Mouse (Mus musculus) neutrophil, adult 5-6 weeks (primary cell): ENCODE data around the gene Pidd1. TPM values are rescaled to one million over a fixed set of nuclear protein-coding genes. Genes with fewer than 3 reads are reported as not detected.

Experiments used
- ATAC-seq: fragments of 151-379, 151-347 bp; 2 replicates; pipeline ENCODE4 v1.8.0; 2017; ENCODE audit warnings: mild to moderate bottlenecking, moderate TSS enrichment; ENCODE audit not compliant: insufficient number of reproducible peaks, poor library complexity, low FRiP score, severe bottlenecking; ENCODE audit errors: extremely low read depth
- total RNA-seq: library from RNA; stranded (forward); fragments of 200-1000 nt; gene quantifications from 2 replicates; pipeline ENCODE4 v1.2.3, GENCODE M21; 2017

Gene Pidd1
- total RNA-seq, 1 experiment from 2014 or later: 6.5 TPM

DNA sequence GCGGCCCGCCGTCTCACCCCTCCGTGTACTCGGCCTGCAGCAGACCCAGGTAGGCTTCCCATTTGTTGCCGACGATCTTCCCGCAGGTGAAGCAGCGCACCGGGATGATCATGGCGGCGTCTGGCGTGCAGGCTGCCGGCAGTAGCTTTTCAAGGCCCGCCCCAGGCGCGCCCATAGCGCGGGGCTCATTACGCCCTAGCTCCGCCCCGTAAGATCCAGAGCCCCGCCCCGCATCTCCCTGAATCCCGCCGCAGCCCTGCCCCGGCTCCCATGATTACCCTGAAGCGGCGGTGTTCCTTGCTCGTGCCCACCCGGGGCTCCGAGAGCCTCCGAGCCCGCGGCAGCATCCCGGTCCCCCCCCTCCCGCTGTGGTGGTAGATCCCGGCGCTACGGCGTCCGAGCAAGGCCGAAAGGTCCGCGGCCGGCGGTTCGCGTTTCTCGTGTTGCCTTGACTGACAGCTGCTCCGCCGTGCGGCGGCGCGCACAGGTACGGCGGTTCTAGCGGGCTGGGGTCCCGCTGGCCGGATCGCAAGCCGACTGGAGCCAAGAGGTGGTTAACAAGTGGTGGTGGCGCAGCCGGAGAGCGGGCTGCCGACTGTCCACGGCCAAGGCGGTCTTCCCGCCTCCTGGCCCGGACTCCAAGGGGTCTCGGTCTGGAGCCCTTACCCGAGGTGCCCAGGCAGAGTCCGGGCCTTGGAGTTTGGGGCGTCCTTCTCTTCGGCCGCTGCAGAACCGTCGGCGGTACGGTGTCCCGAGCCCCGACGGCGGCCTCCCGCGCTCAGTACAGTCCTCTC is 31.4 kb upstream of the Pidd1 start, which contains the start of the genes Polr2l and Tspan4:
Polr2l (minus strand) TSS at position 122 of the 794 bp plus-strand sequence.
Tspan4 (plus strand) TSS at position 230 of the 794 bp plus-strand sequence.
- peak; percentile 72 for ATAC-seq

DNA sequence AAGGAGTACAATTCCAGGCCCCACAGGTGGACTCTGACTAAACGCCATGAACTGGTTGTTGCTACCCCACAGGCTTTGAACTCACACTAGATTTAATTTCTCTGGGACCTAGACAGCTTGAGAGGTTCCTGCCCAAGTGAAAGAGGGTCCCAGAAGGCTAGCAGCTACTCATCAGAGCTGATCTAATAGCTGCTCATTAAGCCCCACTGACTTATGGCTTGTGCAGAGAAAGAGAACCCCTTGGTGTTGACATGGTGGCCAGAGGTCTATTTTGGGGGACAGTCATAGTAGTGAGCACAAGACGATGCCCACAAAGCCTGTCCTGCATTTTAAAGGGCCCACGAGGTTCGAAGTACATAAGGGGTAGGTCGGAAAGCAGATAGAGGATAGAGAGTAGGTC is 30.3 kb upstream of the Pidd1 start:
- ATAC-seq: no peak

GRCm38 (mm10) chr7:141472763-141473162 is 28.9 kb upstream of the Pidd1 start:
- ATAC-seq: no peak

- ATAC-seq: no peak
These were observed 28.4 kb upstream of the Pidd1 start for GRCm38 (mm10) chr7:141472226-141472625.

- ATAC-seq: no peak
These were observed 27.4 kb upstream of the Pidd1 start for GRCm38 (mm10) chr7:141471236-141471635.

DNA sequence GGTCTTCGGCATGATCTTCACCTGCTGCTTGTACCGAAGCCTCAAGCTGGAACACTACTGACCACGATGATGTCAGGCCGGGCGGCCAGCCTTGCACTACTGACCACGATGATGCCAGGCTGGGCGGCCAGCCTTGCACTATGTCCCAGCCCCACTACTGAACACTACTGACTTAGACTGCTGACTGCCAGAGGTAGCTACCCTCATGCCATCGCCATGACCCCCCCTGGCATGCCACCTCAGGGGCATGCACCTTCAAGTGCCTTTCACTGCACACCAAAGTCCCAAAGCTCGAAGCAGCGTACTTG is 26.8 kb upstream of the Pidd1 start:
- no peak for ATAC-seq

- no peak for ATAC-seq
These were observed 26.2 kb upstream of the Pidd1 start for GRCm38 (mm10) chr7:141469901-141470636.

- no peak for ATAC-seq
These were observed 25.5 kb upstream of the Pidd1 start for GRCm38 (mm10) chr7:141469352-141469751.

- peak; percentile 61 for ATAC-seq
These were observed 24.8 kb upstream of the Pidd1 start for GRCm38 (mm10) chr7:141468522-141469211.

DNA sequence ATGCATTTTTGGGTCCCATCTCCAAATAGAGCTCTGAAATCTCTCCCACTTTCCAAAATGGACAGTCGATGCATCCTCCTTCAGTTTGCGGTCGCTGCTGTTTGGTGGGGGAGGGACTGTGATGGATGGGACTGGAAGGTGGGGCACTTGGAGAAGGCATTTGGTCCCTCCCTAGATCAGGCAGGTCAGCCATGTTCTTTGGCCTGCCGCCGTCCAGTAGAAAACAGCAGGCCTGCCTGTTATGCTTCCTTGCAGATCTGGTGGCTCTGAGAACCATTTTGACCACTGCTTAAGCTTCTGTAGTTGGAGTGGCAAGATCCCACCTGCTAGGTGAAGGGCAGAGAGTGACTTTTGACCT is 24.3 kb upstream of the Pidd1 start:
- no peak for ATAC-seq

- ATAC-seq: peak; percentile 36
These were observed 23.6 kb upstream of the Pidd1 start, which contains the start of gene Cd151 for GRCm38 (mm10) chr7:141467230-141468030. Cd151 (plus strand) TSS chr7:141467392.

DNA sequence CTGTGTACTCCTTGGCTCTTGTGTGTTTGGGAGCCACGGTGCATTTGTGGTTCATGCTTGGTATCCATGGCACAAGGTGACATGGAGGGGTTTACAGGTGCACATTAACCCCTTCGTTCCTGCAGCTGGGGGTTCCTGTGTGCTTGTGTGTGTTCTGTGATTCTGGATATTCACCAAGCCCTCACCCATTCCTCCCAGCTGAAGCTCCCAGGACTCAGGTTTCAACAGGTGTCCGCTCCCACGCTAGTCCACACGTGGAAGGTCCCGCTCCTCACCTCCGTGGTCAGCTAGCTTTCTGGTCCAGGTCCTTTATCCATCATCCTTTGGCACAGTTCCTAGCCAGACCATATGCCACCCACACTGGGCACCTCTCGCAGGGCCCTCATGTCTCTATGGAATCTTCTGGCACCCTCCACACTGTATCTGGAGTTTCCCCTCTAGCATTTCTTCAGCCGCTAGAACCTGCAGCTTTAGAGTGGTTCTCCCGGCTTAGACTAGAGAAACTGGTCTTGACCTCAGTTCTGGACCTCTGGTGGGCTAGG is 22.9 kb upstream of the Pidd1 start:
- ATAC-seq: no peak

DNA sequence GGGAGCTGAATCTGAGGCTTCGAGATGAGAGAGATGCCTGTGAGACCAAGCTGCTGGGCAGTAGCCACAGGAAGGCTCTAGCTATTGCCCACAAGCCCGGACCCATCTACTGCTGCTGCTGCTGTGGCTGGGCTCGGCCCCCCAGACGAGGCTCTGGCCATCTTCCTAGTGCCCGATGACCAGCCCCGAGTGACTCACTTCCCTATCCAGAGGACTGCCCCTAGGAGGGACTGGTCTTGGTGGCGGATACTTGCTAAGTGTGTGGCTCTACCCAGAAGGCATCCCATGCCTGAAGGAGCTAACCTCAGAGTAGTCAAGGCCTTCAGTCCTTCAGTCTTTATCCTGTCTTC is 22.2 kb upstream of the Pidd1 start:
- no peak for ATAC-seq

DNA sequence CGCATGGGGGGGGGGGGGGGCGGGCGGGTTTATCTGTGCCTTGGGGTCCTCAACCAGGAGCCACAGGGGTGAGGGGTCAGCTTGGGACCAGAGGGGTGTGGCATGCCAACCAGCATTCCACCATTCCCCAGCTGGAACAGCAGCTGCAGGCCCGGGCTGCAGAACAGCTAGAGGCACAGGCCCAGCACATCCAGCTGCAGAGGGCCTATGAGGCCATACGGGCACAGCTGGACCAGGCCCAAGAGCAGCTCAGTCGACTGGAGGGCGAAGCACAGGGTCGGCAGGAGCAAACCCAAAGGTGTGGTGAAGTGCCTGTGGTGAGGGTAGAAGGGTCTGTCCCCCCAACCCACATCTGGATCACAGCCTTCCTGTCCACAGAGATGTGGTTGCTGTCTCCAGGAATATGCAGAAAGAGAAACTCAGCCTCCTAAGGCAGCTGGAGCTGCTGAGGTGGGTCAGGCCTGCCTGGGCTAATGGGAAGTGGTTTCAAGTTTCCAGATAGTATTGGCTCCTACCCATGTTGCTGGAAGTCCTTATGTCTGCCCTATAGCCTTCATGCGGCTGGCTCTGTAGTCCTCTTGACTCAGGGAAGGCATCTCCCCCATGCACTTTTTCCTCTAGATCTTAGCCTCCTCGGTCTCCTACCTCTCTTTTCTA is 21.7 kb upstream of the Pidd1 start:
- ATAC-seq: no peak

- no peak for ATAC-seq
These were observed 20.9 kb upstream of the Pidd1 start for GRCm38 (mm10) chr7:141464603-141465201.

DNA sequence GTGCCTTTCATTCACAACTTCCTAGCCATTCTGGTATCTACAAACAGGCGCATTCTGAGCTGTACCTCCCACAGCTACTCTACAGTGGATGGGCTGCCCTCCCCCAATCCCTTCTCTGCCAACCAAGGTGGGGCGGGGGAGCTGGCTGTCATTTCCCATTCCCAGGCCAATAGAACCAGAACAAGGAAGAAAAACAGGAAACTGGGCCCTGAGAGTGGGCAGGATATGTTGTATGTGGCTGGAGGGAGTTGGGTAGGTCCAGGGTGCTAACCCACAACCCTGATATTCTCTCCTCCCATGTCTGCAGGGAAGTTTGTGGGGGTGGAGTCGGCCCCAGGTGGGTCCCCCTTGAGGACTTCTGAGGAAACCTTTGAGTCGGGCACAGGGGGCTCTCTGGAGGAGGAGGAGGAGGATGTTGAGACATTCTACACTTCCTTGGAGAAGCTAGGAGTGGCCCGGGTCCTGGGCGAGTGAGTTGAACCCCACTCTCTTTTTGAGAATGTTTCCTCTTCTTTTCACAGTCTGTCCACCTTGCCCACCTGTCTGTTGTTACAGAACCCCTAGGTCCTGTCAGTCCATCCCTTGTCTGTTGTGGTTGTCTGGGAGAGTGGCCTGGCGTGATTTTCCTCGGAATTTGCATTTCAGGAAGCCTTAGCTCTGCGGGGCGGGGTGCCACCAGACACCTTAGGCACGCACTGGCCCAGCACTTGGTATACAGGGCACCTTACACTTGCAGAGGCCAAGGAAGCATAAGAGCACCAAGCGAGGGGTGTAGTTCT is 20.2 kb upstream of the Pidd1 start:
- ATAC-seq: no peak

DNA sequence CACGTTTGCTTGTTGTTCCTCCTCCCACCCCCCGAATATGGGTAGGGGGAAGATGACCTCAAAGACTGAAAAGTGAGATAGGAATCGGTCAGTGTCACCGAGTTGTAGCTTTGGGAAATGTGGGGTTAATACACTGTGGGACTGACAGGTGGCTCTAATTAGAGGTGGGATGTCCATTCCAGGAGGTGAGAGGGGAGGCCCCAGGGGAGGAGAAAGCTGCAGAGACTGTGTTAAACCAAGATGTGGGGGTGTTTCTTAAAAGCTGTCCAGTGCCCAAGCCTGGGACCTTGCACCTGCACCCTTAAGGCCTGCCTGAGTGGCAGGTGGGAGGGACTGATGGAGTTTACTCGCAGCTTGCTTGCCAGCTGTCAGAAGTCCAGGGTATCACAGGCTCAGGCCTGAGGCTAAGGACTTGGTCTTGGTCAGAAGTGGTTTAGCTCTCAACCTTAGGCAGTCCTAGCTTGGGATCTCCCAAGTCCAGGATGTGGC is 18.6 kb upstream of the Pidd1 start:
- ATAC-seq: no peak
